Mouse (Mus musculus): Measurements from ENCODE around the gene M1ap. TPM values are rescaled to one million over a fixed set of nuclear protein-coding genes. Genes with fewer than 3 reads are reported as not detected.

The M1ap gene
- polyA plus RNA-seq, 1 experiment from 2014 or later, result 0.81 TPM

DNA sequence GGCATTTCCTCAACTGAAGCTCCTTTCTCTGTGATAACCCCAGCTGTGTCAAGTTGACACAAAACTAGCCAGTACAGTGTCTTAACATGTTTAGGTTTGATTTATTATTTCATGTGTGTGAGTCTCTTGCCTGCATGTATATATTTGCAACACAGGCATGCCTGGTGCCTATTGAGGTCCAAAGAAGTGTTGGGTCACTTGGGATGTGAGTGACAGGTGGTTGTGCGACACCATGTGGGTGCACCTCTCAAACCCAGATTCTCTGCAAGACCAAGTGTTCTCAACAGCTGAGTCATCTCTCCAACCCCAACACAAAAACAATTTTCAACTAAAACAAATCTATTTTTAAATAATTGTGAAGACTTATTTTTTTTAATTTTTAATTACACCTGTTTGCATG lies 56.4 kb downstream of the M1ap start:
- H3K27ac ChIP-seq, result no peak overlapping the region
- DNase-seq (ENCODE audit: extremely low spot score, low spot score), result no peak
- no peaks in the 10 kb centered on the region for H3K9me3 ChIP-seq
- 93% methylated on average over 1 of the region's 1 CpGs for WGBS
- H3K4me3 ChIP-seq, result no peak overlapping the region
- H3K36me3 ChIP-seq (replicated peaks), result no peaks in the 10 kb centered on the region
- H3K4me1 ChIP-seq, result peaks cover 16% of the 10 kb centered on the region
- 0 out of 2 replicates have a peak, but pooled peaks cover 11% of the 10 kb centered on the region for H3K27me3 ChIP-seq (ENCODE audit: poor library complexity, severe bottlenecking)

GRCm38 (mm10) chr6:83003850-83004249 lies 57.1 kb downstream of the M1ap start:
- Histone ChIP-seq H3K4me1 (peaks cover 16% of the 10 kb centered on the region), H3K27me3 (ENCODE audit: poor library complexity, severe bottlenecking) (0 out of 2 replicates have a peak, but pooled peaks cover 11% of the 10 kb centered on the region), H3K36me3 (replicated peaks) (no peaks in the 10 kb centered on the region), H3K9me3 (no peaks in the 10 kb centered on the region), H3K4me3 (no peak overlapping the region), H3K27ac (no peak overlapping the region)
- DNase-seq (ENCODE audit: extremely low spot score, low spot score), result no peak
- 90% methylated on average over 5 of the region's 5 CpGs for WGBS

- Histone ChIP-seq H3K27me3 (ENCODE audit: poor library complexity, severe bottlenecking) (0 out of 2 replicates have a peak, but pooled peaks cover 7% of the 10 kb centered on the region), H3K36me3 (replicated peaks) (no peaks in the 10 kb centered on the region), H3K27ac (no peak overlapping the region), H3K4me3 (no peak overlapping the region), H3K9me3 (no peaks in the 10 kb centered on the region), H3K4me1 (peaks cover 16% of the 10 kb centered on the region)
- no peak for DNase-seq (ENCODE audit: extremely low spot score, low spot score)
- 72% methylated on average over 2 of the region's 2 CpGs for WGBS
Measured at GRCm38 (mm10) chr6:83004309-83004708, 57.6 kb downstream of the M1ap start.

DNA sequence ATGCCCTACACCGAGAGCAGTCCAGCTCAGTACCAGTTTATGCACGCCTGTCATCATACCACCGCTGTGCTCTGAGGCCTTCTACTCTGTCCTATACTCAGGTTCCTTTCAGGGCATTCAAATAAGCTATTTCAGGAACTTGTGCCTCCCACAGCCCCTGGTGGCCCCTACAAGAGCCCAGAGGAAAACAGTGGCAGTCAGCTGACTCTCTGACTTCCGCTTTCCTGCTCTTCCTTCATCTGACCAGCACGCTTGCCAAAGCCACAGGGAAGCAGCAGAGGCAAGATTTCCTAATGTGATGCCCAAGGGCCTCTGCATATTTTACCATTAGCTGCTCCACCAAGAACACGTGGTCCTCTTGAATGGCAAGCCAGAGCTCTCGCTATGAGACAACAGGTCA lies 58.2 kb downstream of the M1ap start:
- Histone ChIP-seq H3K36me3 (replicated peaks) (no peaks in the 10 kb centered on the region), H3K27me3 (ENCODE audit: poor library complexity, severe bottlenecking) (0 out of 2 replicates have a peak, but pooled peaks cover 2% of the 10 kb centered on the region), H3K4me1 (peaks cover 16% of the 10 kb centered on the region), H3K9me3 (no peaks in the 10 kb centered on the region), H3K4me3 (no peak overlapping the region), H3K27ac (no peak overlapping the region)
- DNase-seq (ENCODE audit: extremely low spot score, low spot score), result no peak
- 68% methylated on average over 7 of the region's 7 CpGs for WGBS

GRCm38 (mm10) chr6:83005444-83006011 lies 58.8 kb downstream of the M1ap start:
- no peaks in the 10 kb centered on the region for H3K36me3 ChIP-seq (replicated peaks)
- no peaks in the 10 kb centered on the region for H3K27me3 ChIP-seq (ENCODE audit: poor library complexity, severe bottlenecking)
- H3K27ac ChIP-seq, result no peak overlapping the region
- peaks cover 12% of the 10 kb centered on the region for H3K4me1 ChIP-seq
- H3K4me3 ChIP-seq, result no peak overlapping the region
- 89% methylated on average over 10 of the region's 10 CpGs for WGBS
- DNase-seq (ENCODE audit: extremely low spot score, low spot score), result no peak
- no peaks in the 10 kb centered on the region for H3K9me3 ChIP-seq

- 88% methylated on average over 6 of the region's 6 CpGs for WGBS
- Histone ChIP-seq H3K4me1 (peaks cover 9% of the 10 kb centered on the region), H3K9me3 (no peaks in the 10 kb centered on the region), H3K27ac (no peak overlapping the region), H3K36me3 (replicated peaks) (no peaks in the 10 kb centered on the region), H3K27me3 (ENCODE audit: poor library complexity, severe bottlenecking) (no peaks in the 10 kb centered on the region; the same call in 1 of the 2 replicates), H3K4me3 (no peak overlapping the region)
- no peak for DNase-seq (ENCODE audit: extremely low spot score, low spot score)
Measured at GRCm38 (mm10) chr6:83006114-83006513, 59.4 kb downstream of the M1ap start.

- Histone ChIP-seq H3K36me3 (replicated peaks) (no peaks in the 10 kb centered on the region), H3K27me3 (ENCODE audit: poor library complexity, severe bottlenecking) (no peaks in the 10 kb centered on the region; the same call in 1 of the 2 replicates), H3K4me1 (peaks cover 17% of the 10 kb centered on the region), H3K4me3 (no peak overlapping the region), H3K9me3 (no peaks in the 10 kb centered on the region), H3K27ac (no peak overlapping the region)
- 68% methylated on average over 3 of the region's 3 CpGs for WGBS
- no peak for DNase-seq (ENCODE audit: extremely low spot score, low spot score)
Measured at GRCm38 (mm10) chr6:83008659-83009058, 62.0 kb downstream of the M1ap start.

DNA sequence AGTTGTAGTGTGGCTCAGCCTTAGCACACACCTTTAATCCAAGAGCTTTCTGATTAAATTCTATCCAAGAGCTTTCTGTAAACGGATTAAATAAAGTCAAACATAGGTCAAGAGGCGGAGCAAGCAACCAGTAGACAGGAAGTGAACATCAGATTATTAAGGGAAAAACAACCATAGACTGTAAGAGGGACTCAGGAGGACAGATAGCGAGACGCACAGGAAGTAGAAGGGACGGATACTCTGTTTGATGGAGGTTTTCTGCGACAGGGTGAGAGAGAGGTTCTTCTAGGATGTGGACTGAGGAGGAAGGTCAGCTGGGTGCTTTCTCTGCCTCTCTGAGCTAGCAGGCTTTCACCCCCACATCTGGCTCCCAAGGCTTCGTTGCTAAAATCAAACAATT lies 63.3 kb downstream of the M1ap start:
- no peak overlapping the region for H3K27ac ChIP-seq
- peaks cover 14% of the 10 kb centered on the region for H3K4me1 ChIP-seq
- no peaks in the 10 kb centered on the region; the same call in 1 of the 2 replicates for H3K27me3 ChIP-seq (ENCODE audit: poor library complexity, severe bottlenecking)
- DNase-seq (ENCODE audit: extremely low spot score, low spot score), result no peak
- H3K4me3 ChIP-seq, result no peak overlapping the region
- H3K36me3 ChIP-seq (replicated peaks), result no peaks in the 10 kb centered on the region
- no peaks in the 10 kb centered on the region for H3K9me3 ChIP-seq
- WGBS, result 75% methylated on average over 7 of the region's 7 CpGs

- Histone ChIP-seq H3K36me3 (replicated peaks) (no peaks in the 10 kb centered on the region), H3K27ac (no peak overlapping the region), H3K27me3 (ENCODE audit: poor library complexity, severe bottlenecking) (no peaks in the 10 kb centered on the region; the same call in 1 of the 2 replicates), H3K9me3 (no peaks in the 10 kb centered on the region), H3K4me1 (peaks cover 12% of the 10 kb centered on the region), H3K4me3 (no peak overlapping the region)
- 87% methylated on average over 7 of the region's 7 CpGs for WGBS
- no peak for DNase-seq (ENCODE audit: extremely low spot score, low spot score)
Measured at GRCm38 (mm10) chr6:83011255-83011654, 64.6 kb downstream of the M1ap start.

- no peak overlapping the region for H3K4me3 ChIP-seq
- no peaks in the 10 kb centered on the region for H3K36me3 ChIP-seq (replicated peaks)
- DNase-seq (ENCODE audit: extremely low spot score, low spot score), result no peak
- peaks cover 12% of the 10 kb centered on the region for H3K4me1 ChIP-seq
- H3K9me3 ChIP-seq, result no peaks in the 10 kb centered on the region
- 81% methylated on average over 6 of the region's 6 CpGs for WGBS
- H3K27me3 ChIP-seq (ENCODE audit: poor library complexity, severe bottlenecking), result no peaks in the 10 kb centered on the region; the same call in 1 of the 2 replicates
- H3K27ac ChIP-seq, result no peak overlapping the region
Measured at GRCm38 (mm10) chr6:83011756-83012155, 65.1 kb downstream of the M1ap start.

DNA sequence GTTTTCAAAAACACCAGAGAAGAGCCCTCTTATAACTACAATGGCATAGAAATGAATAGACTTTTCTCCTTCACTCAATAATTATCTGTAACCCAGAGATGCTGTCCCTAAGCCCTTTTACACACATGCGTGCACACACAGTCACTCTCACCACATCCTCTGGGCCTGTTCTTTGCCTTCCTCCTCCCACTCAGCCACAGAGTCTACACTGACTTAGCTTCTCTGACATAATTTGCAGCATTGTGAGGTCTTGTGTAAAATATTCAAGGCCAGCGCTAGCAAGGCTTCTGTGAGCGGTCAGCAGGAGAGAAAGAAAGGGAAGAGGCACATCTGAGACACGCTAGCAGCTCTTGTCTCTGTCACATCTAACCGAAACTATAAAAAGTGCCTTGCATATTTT lies 66.7 kb downstream of the M1ap start:
- 81% methylated on average over 5 of the region's 5 CpGs for WGBS

GRCm38 (mm10) chr6:83014482-83015466 lies 68.1 kb downstream of the M1ap start:
- H3K36me3 ChIP-seq (replicated peaks), result no peaks in the 10 kb centered on the region
- DNase-seq (ENCODE audit: extremely low spot score, low spot score), result no peak
- H3K4me1 ChIP-seq, result peaks cover 12% of the 10 kb centered on the region
- H3K27me3 ChIP-seq (ENCODE audit: poor library complexity, severe bottlenecking), result no peaks in the 10 kb centered on the region; the same call in 1 of the 2 replicates
- no peaks in the 10 kb centered on the region for H3K9me3 ChIP-seq
- 77% methylated on average over 12 of the region's 12 CpGs for WGBS
- H3K4me3 ChIP-seq, result no peak overlapping the region
- H3K27ac ChIP-seq, result no peak overlapping the region

More for the DNA sequence above, 66.7 kb downstream of the M1ap start:
- Histone ChIP-seq H3K27me3 (ENCODE audit: poor library complexity, severe bottlenecking) (no peaks in the 10 kb centered on the region; the same call in 1 of the 2 replicates), H3K4me3 (no peak overlapping the region), H3K9me3 (no peaks in the 10 kb centered on the region), H3K27ac (no peak overlapping the region), H3K4me1 (peaks cover 12% of the 10 kb centered on the region), H3K36me3 (replicated peaks) (no peaks in the 10 kb centered on the region)
- no peak for DNase-seq (ENCODE audit: extremely low spot score, low spot score)

DNA sequence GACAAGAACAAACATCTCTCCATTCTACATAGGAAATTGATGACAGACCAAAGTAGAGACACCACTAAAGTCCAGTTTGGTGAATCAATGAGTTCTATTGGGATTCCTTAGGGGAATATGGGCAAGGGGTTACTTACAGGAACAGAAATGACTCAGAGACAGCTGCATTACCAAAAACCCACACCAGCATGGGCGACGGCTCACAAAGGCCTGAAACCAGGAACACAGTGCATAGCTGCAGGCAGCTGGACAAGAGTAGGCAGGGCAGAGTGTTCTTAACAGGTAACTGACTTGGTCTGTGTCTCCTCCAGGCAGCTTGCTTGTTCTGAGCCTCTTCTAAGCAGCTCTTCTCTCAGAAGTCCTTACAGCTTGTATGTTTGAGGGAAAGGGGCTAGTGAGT lies 69.0 kb downstream of the M1ap start:
- no peak overlapping the region for H3K27ac ChIP-seq
- H3K4me3 ChIP-seq, result no peak overlapping the region
- H3K4me1 ChIP-seq, result peaks cover 12% of the 10 kb centered on the region
- WGBS, result 84% methylated on average over 2 of the region's 2 CpGs
- no peaks in the 10 kb centered on the region; the same call in 1 of the 2 replicates for H3K27me3 ChIP-seq (ENCODE audit: poor library complexity, severe bottlenecking)
- no peak for DNase-seq (ENCODE audit: extremely low spot score, low spot score)
- H3K36me3 ChIP-seq (replicated peaks), result no peaks in the 10 kb centered on the region
- no peaks in the 10 kb centered on the region for H3K9me3 ChIP-seq

Data from forebrain, embryonic 10.5 days (tissue).